Mouse (Mus musculus) urinary bladder, postnatal 4 days (tissue): ENCODE measurements around the gene Hmgb3.
"Not testable (repeated sequence)": the region's sequence is repeated elsewhere in the genome, so short reads cannot be mapped to it uniquely, and the experiment has no call there.

Experiments used
- DNase-seq, 2 experiments: peaks; one replicate each; pipeline ENCODE4 v3.0.0; 2021 to 2022; ENCODE audit warnings: low spot score in 2 of 2

The Hmgb3 gene

DNA sequence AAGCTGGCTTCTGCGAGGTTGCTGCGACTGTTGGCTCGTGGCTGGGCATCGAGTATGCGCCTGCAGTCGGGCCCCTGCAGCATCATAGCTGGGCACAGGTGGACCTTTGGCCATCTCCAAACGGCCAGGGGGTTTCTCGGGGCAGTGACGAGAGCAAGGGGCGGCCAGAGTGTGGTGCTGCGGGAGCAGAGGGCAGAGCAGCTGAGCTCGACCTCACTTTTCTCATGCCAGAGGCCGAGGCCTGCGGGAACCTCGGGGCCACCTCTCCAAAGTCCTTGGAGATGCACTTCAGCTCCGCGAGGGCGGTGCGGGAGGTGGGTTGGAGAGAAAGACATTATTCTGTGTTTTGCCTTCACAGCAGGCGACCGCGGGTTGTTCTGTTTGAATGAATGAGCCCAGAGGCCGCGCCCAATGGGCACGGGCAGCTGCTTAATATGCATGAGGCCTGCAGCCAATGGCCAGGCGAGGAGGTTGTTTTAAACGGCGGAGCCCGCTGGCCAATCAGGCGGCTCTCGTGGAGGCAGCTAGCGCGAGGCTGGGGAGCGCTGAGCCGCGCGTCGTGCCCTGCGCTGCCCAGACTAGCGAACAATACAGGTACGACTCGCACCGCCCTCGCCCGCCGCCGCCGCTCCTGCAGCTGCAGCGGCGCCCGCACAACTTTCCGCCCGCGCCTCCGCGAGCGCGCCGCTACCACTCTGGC is at the start of gene Hmgb3:
Hmgb3 (plus strand) TSS at position 504 of the 700 bp plus-strand sequence.
- DNase-seq: peak; percentile 73 to 78

DNA sequence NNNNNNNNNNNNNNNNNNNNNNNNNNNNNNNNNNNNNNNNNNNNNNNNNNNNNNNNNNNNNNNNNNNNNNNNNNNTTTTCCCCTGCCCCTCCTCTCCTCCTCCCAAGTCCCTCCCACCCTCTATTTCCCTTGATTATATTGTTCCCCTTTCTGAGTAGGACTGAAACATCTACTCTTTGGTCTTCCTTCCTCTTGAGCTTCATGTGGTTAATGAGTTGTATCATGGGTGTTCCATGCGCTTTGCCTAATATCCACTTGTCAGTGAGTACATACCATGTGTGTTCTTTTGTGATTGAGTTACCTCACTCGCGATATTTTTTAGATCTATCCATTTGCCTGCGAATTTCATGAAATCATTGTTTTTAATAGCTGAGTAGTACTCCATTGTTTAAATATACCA is 49.1 kb upstream of the Hmgb3 start:
- DNase-seq: not testable (repeated sequence)

DNA sequence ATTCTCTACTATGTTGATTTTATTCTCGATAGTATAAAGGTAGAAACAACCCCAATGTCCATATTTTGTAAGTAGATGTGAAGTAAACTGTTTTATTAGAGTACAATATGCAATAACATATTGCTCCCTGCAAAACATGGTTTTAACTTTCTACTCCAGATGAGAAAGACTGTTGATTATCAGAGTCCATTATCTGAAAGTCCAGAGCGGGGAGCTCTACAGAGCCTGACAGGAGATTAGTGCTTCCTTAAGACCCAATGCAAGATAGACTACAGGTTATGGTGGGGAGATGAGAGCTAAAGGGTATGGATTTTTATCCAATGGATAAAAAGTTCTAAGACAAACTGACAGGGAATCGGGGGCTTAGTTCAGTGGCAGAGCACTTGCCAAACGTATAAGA is 36.5 kb upstream of the Hmgb3 start:
- DNase-seq: no peak

DNA sequence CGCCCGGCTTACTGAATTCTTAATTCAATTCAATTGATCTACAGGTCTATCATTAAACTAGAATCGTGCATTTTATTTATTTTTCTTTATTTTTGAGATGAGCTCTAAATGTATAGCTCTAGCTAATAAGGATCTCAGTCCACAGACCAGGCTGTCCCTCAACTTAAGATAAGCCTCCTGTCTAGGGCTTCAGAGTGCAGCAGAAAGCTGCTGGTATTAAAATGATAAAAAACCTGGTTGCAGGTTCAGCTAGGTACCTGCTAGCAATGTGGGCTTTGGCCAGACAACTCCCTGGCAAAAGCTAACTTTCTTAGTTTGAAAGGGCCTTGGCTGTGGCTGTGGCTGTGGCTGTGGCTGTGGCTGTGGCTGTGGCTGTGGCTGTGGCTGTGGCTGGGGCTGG is 32.8 kb upstream of the Hmgb3 start:
- no peak for DNase-seq

GRCm38 (mm10) chrX:71524310-71524709 is 31.4 kb upstream of the Hmgb3 start:
- DNase-seq: no peak

GRCm38 (mm10) chrX:71525593-71526299 is 30.0 kb upstream of the Hmgb3 start:
- no peak for DNase-seq

DNA sequence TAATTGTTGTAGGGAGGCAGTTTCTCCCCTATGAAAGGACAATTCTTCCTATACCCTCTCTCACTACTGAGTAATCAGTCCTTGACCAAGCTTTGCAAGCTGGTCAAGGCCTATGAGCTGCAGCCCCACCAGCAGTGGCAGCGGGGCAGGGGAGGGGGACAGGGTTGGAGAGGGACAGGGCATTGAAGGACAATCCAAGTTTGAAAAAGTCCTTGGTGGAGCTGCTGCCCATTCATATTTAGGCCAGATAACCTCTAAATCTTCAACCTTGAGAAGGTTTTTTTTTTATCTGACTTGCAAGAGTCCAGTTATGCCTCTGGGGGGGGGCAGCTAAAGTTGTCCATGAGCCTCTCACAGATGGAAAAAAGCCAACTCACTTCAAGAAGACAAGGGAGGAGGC is 28.3 kb upstream of the Hmgb3 start:
- no peak for DNase-seq

DNA sequence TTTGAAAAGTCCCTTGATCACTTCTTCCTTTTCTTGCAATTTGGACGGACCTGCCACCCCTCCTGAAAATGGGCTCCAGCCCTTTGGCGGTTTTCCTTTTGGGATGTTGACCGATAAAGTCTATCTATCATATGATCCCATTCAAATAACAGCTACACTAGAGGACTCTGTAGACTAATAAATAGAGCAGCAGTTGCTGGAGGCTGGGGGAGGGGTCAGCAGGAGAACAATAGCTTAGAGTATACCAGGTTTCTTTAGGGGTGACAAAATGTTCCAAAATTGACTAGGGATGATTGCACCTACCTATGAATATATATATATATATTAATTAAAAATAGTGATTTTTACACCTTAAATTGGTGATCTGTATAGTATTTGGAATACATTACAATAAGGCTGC is 27.6 kb upstream of the Hmgb3 start:
- no peak for DNase-seq

DNA sequence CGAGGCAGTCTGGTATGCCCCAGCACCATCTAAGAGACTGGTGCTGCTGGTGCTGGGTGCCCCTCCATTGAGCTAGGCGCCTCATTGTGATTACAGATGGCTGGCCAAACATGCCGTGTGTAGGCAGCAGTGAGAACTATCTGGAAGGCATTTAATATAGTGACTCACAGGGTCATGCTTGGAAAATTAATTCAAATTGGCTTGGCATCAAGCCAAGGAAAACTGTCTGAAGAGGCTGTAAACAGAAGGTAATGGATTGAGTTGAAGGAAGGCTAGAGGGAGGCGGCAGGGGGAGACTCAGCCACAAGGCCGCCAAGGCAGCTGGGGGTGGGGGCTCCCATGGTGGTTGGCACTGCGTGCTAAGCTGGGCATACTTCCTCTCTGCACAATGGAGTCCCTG is 27.1 kb upstream of the Hmgb3 start:
- no peak for DNase-seq

GRCm38 (mm10) chrX:71532635-71533034 is 23.1 kb upstream of the Hmgb3 start:
- no peak for DNase-seq

- no peak for DNase-seq
Observed at GRCm38 (mm10) chrX:71534102-71534501, 21.6 kb upstream of the Hmgb3 start.

GRCm38 (mm10) chrX:71537791-71538190 is 17.9 kb upstream of the Hmgb3 start:
- DNase-seq: no peak

GRCm38 (mm10) chrX:71540821-71541510 is 14.8 kb upstream of the Hmgb3 start:
- DNase-seq: peak in 1 of 2 experiments; percentile 61

DNA sequence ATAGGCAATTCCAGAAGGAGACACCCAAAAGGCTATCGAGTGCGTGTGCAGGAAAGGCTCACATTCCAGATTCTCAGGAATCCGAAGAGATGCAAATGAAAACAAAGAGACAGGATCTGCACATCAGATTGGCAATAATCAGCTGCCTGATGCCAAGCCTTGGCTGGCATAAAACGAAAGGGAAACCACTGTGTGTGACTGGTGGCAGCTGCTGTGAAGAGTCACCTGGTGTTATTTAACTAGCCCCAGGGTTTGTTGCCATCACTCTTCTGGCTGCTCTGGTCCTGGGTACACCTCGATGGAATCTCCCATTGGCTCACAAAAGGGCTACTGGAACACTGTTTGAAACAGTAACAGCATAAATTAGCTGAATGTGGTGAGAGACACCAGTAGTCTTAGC is 11.0 kb upstream of the Hmgb3 start:
- DNase-seq: no peak

- no peak for DNase-seq
Observed at GRCm38 (mm10) chrX:71545163-71545562, 10.6 kb upstream of the Hmgb3 start.

DNA sequence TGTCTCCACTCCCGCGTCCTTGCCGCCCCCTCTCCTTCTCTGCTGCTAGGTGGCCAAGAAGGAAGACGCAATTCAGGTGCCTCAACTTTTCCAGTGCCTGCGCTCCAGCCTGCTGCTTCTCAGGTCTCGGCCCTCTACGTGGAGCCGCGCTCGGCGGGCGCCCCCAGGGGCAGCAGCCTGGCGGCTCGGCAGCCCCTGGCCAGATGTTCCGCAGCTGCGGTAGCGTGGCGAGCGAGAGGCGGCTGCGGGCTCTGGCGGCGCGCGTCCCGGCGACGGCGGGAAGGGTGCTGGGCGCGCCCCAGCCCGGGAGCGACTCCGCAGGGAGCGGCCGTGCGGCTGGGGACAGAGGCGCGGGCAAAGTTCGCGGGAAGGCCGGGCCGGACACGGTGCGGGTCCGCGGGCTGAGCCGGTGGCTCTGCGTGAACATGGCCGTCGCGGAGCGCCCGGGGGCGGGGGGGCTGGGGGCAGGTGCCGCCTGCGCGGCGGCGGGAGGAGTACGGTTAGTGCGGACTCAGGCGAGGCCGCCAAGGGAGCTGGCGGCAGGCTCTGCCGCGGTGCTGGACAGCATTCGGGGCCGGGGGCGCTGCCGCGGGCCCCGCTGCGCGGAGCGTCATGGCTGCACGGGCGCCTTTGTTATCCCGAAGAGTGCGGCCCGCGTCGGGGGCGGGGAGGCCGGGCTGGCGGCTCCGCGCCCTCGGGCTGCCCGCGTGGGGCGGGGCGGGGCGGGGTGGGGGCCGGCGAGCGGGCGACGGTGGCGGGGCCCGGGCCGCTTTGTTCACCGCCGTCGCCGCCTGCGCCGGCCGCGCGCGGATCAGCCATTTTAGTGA is 610 bp downstream of the Hmgb3 start:
- DNase-seq: peak in 1 of 2 experiments; percentile 18

GRCm38 (mm10) chrX:71556965-71557491 is 1.3 kb downstream of the Hmgb3 start:
- no peak for DNase-seq

DNA sequence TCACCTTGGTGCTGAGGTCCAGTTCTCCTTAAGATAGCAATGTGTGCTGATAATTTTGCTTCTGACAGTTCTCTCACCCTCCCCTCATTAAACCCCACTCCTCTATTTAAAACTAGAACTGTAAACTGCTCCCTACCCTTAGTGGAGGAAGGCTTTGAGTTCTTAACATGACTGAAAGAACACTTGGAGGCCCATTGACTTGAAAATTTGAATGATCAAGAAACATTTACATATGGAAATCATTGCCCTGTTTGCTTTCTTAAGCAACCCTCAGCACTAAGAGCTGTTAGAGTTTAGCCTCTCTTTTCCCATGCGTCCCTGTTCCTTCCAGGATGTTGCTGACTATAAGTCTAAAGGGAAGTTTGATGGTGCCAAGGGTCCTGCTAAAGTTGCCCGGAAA is 3.6 kb downstream of the Hmgb3 start:
- DNase-seq: no peak

DNA sequence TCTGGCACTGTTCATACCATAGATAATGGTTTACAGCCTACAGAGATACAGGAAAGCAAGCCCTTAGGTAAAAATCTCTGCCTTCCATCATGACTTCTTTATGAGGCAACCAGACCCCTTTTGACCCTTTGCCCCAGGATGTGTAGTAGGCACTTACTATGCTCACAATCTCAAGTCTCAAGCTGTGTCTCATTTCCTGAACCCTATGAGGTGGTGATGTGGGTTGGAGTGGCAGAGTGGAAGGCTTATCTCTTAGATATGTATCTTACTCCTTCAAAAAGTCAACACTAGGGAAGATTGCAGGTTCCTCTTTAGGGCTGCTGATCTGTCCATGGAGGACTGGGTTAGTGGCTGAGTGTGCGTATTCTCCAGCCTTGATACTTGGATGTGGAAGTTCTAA is 5.1 kb downstream of the Hmgb3 start:
- DNase-seq: no peak

- no peak for DNase-seq
Observed at GRCm38 (mm10) chrX:71573132-71573900, 17.6 kb downstream of the Hmgb3 start.

DNA sequence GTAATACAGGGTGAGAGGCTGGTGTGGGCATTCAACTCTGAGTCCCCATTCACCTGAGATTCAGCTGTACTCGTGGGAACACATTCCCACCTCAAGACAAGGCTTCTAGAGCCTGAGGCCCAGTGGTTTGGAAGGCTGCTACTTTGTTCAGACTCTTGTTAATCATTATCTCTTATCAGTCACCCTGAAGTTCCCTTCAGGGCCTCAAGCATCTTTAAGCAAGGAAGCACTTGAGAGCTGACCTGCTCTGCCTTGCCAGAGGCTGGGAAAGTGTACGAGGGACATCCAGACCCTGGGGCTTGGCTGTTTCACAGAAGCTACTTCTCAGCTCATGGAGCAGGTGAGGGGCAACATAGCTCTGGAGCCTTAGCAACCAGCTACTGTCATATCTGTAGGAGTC is 19.8 kb downstream of the Hmgb3 start:
- DNase-seq: no peak
